Mouse (Mus musculus): ENCODE data around the gene Stk10.

DNA sequence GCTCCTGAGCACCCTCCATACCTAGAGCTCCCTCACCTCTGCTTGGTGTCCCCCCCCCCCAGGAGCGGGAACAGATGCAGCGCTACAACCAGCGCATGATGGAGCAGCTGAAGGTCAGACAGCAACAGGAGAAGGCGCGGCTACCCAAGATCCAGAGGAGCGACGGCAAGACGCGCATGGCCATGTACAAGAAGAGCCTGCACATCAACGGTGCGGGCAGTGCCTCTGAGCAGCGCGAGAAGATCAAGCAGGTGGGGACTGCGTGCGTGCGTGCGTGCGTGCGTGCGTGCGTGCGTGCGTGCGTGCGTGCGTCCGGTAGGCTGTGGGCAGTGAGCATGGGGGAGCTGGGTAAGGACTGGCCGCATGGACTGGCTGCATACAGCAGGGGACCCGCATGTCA lies 81.4 kb downstream of the Stk10 start:
- no peak for TF ChIP-seq CTCF (IDR thresholded peaks at IDR 0.05; ENCODE audit: extremely low read depth, insufficient read depth, low read length)
- no peak for TF ChIP-seq POLR2A (IDR thresholded peaks at IDR 0.05; ENCODE audit: extremely low read depth, insufficient read depth, low read length)
